Mouse (Mus musculus) adipose tissue, adult 10 weeks (tissue): ENCODE data around the gene Fgfrl1. TPM values are rescaled to one million over a fixed set of nuclear protein-coding genes. Genes with fewer than 3 reads are reported as not detected.

Experiments
- polyA plus RNA-seq: library from polyadenylated mRNA; stranded (reverse); fragments of 350-450 nt; fragmentation: Illumina TruSeq; extraction: RNeasy Lipid Tissue Mini Kit (QIAGEN cat#74804); gene quantifications from one replicate; pipeline ENCODE4 v1.2.3, GENCODE M21; 2014; ENCODE audit warnings: low read depth, low replicate concordance

Fgfrl1 gene
- 87.8 TPM for polyA plus RNA-seq

GRCm38 (mm10) chr5:108692271-108692670, at the start of gene Fgfrl1:
Gene Fgfrl1 (plus strand): TSS chr5:108692382.

GRCm38 (mm10) chr5:108659698-108660631, 32.2 kb upstream of the Fgfrl1 start, which contains the start of gene Idua:
Gene Idua (plus strand): TSS chr5:108660331.

GRCm38 (mm10) chr5:108668977-108669936, 22.9 kb upstream of the Fgfrl1 start, which contains the start of gene Dgkq:
Gene Dgkq (minus strand): TSS chr5:108669672.

GRCm38 (mm10) chr5:108675251-108675816, 16.8 kb upstream of the Fgfrl1 start, which contains the start of gene Slc26a1:
Gene Slc26a1 (minus strand): TSS chr5:108675569.

Other genes with a start within 250 kb of the Fgfrl1 start
- gene Mfsd7a, start 243.5 kb upstream of the Fgfrl1 start, polyA plus RNA-seq: 5.0 TPM
- gene Pcgf3, start 231.2 kb upstream of the Fgfrl1 start, polyA plus RNA-seq: 11.3 TPM
- 0.67 TPM for gene Cplx1, start 142.4 kb upstream of the Fgfrl1 start, polyA plus RNA-seq
- 66.0 TPM for gene Gak, start 62.6 kb upstream of the Fgfrl1 start, polyA plus RNA-seq
- 34.5 TPM for gene Tmem175, start 62.6 kb upstream of the Fgfrl1 start, polyA plus RNA-seq
- gene Idua, start 32.1 kb upstream of the Fgfrl1 start, polyA plus RNA-seq: 23.0 TPM
- 12.9 TPM for gene Dgkq, start 22.7 kb upstream of the Fgfrl1 start, polyA plus RNA-seq
- not detected for gene Slc26a1, start 16.8 kb upstream of the Fgfrl1 start, polyA plus RNA-seq
- not detected for gene Rnf212, start 82.6 kb downstream of the Fgfrl1 start, polyA plus RNA-seq
- not detected for gene Tmed11, start 103.0 kb downstream of the Fgfrl1 start, polyA plus RNA-seq
- gene Vmn2r8, start 116.5 kb downstream of the Fgfrl1 start, polyA plus RNA-seq: not detected
- not detected for gene Vmn2r9, start 160.2 kb downstream of the Fgfrl1 start, polyA plus RNA-seq